Mouse (Mus musculus): ENCODE measurements around the gene Camta1. TPM values are rescaled to one million over a fixed set of nuclear protein-coding genes. Genes with fewer than 3 reads are reported as not detected.

Gene Camta1
- polyA plus RNA-seq, 1 experiment from 2014 or later: 61.9 TPM

DNA sequence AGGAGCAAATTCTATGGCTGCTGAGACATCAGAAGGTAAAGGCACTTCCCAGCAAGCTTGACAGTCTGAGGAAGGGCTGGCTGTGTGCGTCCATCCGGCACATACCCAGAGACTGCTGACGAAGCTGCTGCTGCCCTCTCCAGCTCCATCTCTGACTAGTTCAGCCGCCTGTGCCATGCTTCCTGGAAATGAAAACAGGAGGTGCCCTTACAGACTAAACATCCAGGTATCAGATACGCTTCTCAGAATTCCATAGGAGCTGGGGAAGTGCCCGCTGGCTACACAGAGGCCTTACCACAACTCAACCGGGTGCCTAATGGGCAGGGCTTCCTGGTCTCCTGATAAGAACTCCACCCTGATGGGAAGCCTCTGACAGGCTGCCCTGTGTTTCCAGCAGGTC is 903.1 kb downstream of the Camta1 start:
- DNase-seq (ENCODE audit: low spot score): peak; percentile 79
- Histone ChIP-seq H3K9me3 (ENCODE audit: control insufficient read depth, low read length) (no peaks in the 10 kb centered on the region), H3K4me3 (ENCODE audit: low read depth, low read length) (no peak overlapping the region), H3K27ac (replicated peaks) (no peak overlapping the region), H3K36me3 (ENCODE audit: control insufficient read depth, insufficient read depth, low read length) (no peaks in the 10 kb centered on the region), H3K9ac (ENCODE audit: low read length) (no peak overlapping the region), H3K27me3 (ENCODE audit: control insufficient read depth, insufficient read depth, low read length) (no peaks in the 10 kb centered on the region), H3K4me1 (replicated peaks; ENCODE audit: control insufficient read depth, insufficient read depth) (no peaks in the 10 kb centered on the region), H3K4me2 (replicated peaks; ENCODE audit: low read depth) (no peak overlapping the region)
- no peak for TF ChIP-seq EP300 (optimal IDR thresholded peaks at IDR 0.05)
- 63% methylated on average over 7 of the region's 7 CpGs for WGBS
- ATAC-seq (ENCODE audit: low FRiP score, low TSS enrichment): peak; percentile 91

GRCm38 (mm10) chr4:150957106-150957458 is 904.6 kb downstream of the Camta1 start:
- H3K4me3 ChIP-seq (ENCODE audit: low read depth, low read length): no peak overlapping the region
- H3K4me2 ChIP-seq (replicated peaks; ENCODE audit: low read depth): no peak overlapping the region
- no peaks in the 10 kb centered on the region for H3K36me3 ChIP-seq (ENCODE audit: control insufficient read depth, insufficient read depth, low read length)
- no peak overlapping the region for H3K9ac ChIP-seq (ENCODE audit: low read length)
- no peaks in the 10 kb centered on the region for H3K9me3 ChIP-seq (ENCODE audit: control insufficient read depth, low read length)
- H3K4me1 ChIP-seq (replicated peaks; ENCODE audit: control insufficient read depth, insufficient read depth): no peaks in the 10 kb centered on the region
- no peak for DNase-seq (ENCODE audit: low spot score)
- no peak overlapping the region for H3K27ac ChIP-seq (replicated peaks)
- 35% methylated on average over 1 of the region's 1 CpGs for WGBS
- no peak for ATAC-seq (ENCODE audit: low FRiP score, low TSS enrichment)
- no peaks in the 10 kb centered on the region for H3K27me3 ChIP-seq (ENCODE audit: control insufficient read depth, insufficient read depth, low read length)
- TF ChIP-seq CTCF (IDR thresholded peaks at IDR 0.05; ENCODE audit: low read depth): no peak
- TF ChIP-seq EP300 (optimal IDR thresholded peaks at IDR 0.05): no peak

- ATAC-seq (ENCODE audit: low FRiP score, low TSS enrichment): no peak
- Histone ChIP-seq H3K27ac (replicated peaks) (no peak overlapping the region; the same call in 1 of the 2 replicates), H3K4me2 (replicated peaks; ENCODE audit: low read depth) (no peak overlapping the region), H3K9me3 (ENCODE audit: control insufficient read depth, low read length) (no peaks in the 10 kb centered on the region), H3K27me3 (ENCODE audit: control insufficient read depth, insufficient read depth, low read length) (no peaks in the 10 kb centered on the region), H3K4me1 (replicated peaks; ENCODE audit: control insufficient read depth, insufficient read depth) (no peaks in the 10 kb centered on the region), H3K4me3 (ENCODE audit: low read depth, low read length) (no peak overlapping the region), H3K9ac (ENCODE audit: low read length) (no peak overlapping the region), H3K36me3 (ENCODE audit: control insufficient read depth, insufficient read depth, low read length) (no peaks in the 10 kb centered on the region)
- no peak for DNase-seq (ENCODE audit: low spot score)
- TF ChIP-seq EP300 (optimal IDR thresholded peaks at IDR 0.05) (no peak), CTCF (IDR thresholded peaks at IDR 0.05; ENCODE audit: low read depth) (no peak)
- WGBS: 44% methylated on average over 13 of the region's 13 CpGs
These were observed 905.1 kb downstream of the Camta1 start for GRCm38 (mm10) chr4:150956369-150957105.

GRCm38 (mm10) chr4:150950972-150951371 is 910.7 kb downstream of the Camta1 start:
- H3K36me3 ChIP-seq (ENCODE audit: control insufficient read depth, insufficient read depth, low read length): no peaks in the 10 kb centered on the region
- ATAC-seq (ENCODE audit: low FRiP score, low TSS enrichment) (no peak), DNase-seq (ENCODE audit: low spot score) (no peak)
- H3K4me3 ChIP-seq (ENCODE audit: low read depth, low read length): no peak overlapping the region
- no peaks in the 10 kb centered on the region for H3K27me3 ChIP-seq (ENCODE audit: control insufficient read depth, insufficient read depth, low read length)
- no peak overlapping the region for H3K4me2 ChIP-seq (replicated peaks; ENCODE audit: low read depth)
- no peaks in the 10 kb centered on the region for H3K4me1 ChIP-seq (replicated peaks; ENCODE audit: control insufficient read depth, insufficient read depth)
- 67% methylated on average over 10 of the region's 10 CpGs for WGBS
- H3K9ac ChIP-seq (ENCODE audit: low read length): no peak overlapping the region
- TF ChIP-seq CTCF (IDR thresholded peaks at IDR 0.05; ENCODE audit: low read depth) (no peak), EP300 (optimal IDR thresholded peaks at IDR 0.05) (no peak)
- H3K27ac ChIP-seq (replicated peaks): no peak overlapping the region
- H3K9me3 ChIP-seq (ENCODE audit: control insufficient read depth, low read length): no peaks in the 10 kb centered on the region

GRCm38 (mm10) chr4:150944707-150945106 is 917.0 kb downstream of the Camta1 start:
- no peaks in the 10 kb centered on the region for H3K9me3 ChIP-seq (ENCODE audit: control insufficient read depth, low read length)
- TF ChIP-seq EP300 (optimal IDR thresholded peaks at IDR 0.05): no peak
- no peak for TF ChIP-seq CTCF (IDR thresholded peaks at IDR 0.05; ENCODE audit: low read depth)

GRCm38 (mm10) chr4:150939991-150940651 is 921.6 kb downstream of the Camta1 start:
- Histone ChIP-seq H3K36me3 (ENCODE audit: control insufficient read depth, insufficient read depth, low read length) (no peaks in the 10 kb centered on the region), H3K27me3 (ENCODE audit: control insufficient read depth, insufficient read depth, low read length) (no peaks in the 10 kb centered on the region), H3K4me2 (replicated peaks; ENCODE audit: low read depth) (no peak overlapping the region), H3K9ac (ENCODE audit: low read length) (no peak overlapping the region), H3K4me3 (ENCODE audit: low read depth, low read length) (no peak overlapping the region), H3K4me1 (replicated peaks; ENCODE audit: control insufficient read depth, insufficient read depth) (no peaks in the 10 kb centered on the region), H3K9me3 (ENCODE audit: control insufficient read depth, low read length) (no peaks in the 10 kb centered on the region), H3K27ac (replicated peaks) (no peak overlapping the region)
- TF ChIP-seq EP300 (optimal IDR thresholded peaks at IDR 0.05) (no peak), CTCF (IDR thresholded peaks at IDR 0.05; ENCODE audit: low read depth) (no peak)
- DNase-seq (ENCODE audit: low spot score): no peak
- WGBS: 60% methylated on average over 13 of the region's 13 CpGs
- no peak for ATAC-seq (ENCODE audit: low FRiP score, low TSS enrichment)

More at GRCm38 (mm10) chr4:150944707-150945106, 917.0 kb downstream of the Camta1 start:
- Histone ChIP-seq H3K9ac (ENCODE audit: low read length) (no peak overlapping the region), H3K4me2 (replicated peaks; ENCODE audit: low read depth) (no peak overlapping the region), H3K36me3 (ENCODE audit: control insufficient read depth, insufficient read depth, low read length) (no peaks in the 10 kb centered on the region), H3K27me3 (ENCODE audit: control insufficient read depth, insufficient read depth, low read length) (no peaks in the 10 kb centered on the region), H3K4me3 (ENCODE audit: low read depth, low read length) (no peak overlapping the region), H3K27ac (replicated peaks) (no peak overlapping the region), H3K4me1 (replicated peaks; ENCODE audit: control insufficient read depth, insufficient read depth) (no peaks in the 10 kb centered on the region)
- no peak for DNase-seq (ENCODE audit: low spot score)
- 86% methylated on average over 7 of the region's 7 CpGs for WGBS
- ATAC-seq (ENCODE audit: low FRiP score, low TSS enrichment): no peak

Measured in stomach, postnatal 0 days (tissue).